ENCODE assay signal across 21 mouse cellular contexts in the genomic region with DNA sequence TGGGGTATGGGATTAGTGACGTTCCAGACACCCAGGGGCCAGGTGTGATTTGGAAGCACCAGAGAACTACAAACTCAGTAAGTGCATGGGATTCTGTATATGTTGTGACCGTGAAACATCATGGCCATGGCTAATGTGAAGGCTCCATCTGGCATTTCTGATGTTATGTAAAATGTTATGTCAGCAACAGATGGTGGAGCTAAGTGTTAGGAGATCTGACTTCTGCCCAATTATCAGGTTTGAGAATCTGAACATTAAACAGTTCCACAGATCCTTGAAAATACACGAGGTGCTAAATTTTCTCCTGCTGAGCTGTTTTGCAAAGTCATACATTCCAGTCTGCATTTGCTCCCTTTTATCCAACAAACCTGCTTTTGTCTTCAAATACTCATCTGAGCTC.
DNase-seq lines count a peak whose midpoint lies in the region; ATAC-seq and TF ChIP-seq lines count a peak whose summit lies in the region.
"Had no signal": no experiment of that assay in that cellular context is flagged by ENCODE, and none has a peak within 500 bp of the region (broad histone marks: within the 10 kb centered on the region; RNA-seq: fewer than 3 reads in every experiment).

No protein-coding gene starts in this region.

- no peak overlapping the region for H3K9ac ChIP-seq in forebrain, postnatal 0 days
- H3K9ac ChIP-seq: kidney, embryonic 15.5 days; limb, embryonic 15.5 days; midbrain, embryonic 12.5 days; neural tube, embryonic 12.5 days; stomach, embryonic 15.5 days had no signal

- H3K27ac ChIP-seq in forebrain, postnatal 0 days (ENCODE audit: low read depth, low read length), result no peak overlapping the region
- H3K27ac ChIP-seq: heart, embryonic 10.5 days; hindbrain, postnatal 0 days; kidney, embryonic 15.5 days; limb, embryonic 15.5 days; midbrain, embryonic 12.5 days; neural tube, embryonic 12.5 days; stomach, embryonic 15.5 days had no signal

- no peaks in the 10 kb centered on the region for H3K36me3 ChIP-seq in forebrain, postnatal 0 days (ENCODE audit: insufficient read depth)
- H3K36me3 ChIP-seq: heart, embryonic 10.5 days; hindbrain, embryonic 10.5 days; kidney, embryonic 15.5 days; limb, embryonic 15.5 days; midbrain, embryonic 12.5 days; neural tube, embryonic 12.5 days; stomach, embryonic 15.5 days had no signal

- TF ChIP-seq CTCF in forebrain, postnatal 0 days (IDR thresholded peaks at IDR 0.05; ENCODE audit: low read depth), result no peak

- no peaks in the 10 kb centered on the region; the same call in 1 of the 2 replicates for H3K27me3 ChIP-seq in forebrain, postnatal 0 days (ENCODE audit: insufficient read depth, low read length)
- H3K27me3 ChIP-seq: neural tube, embryonic 12.5 days; stomach, embryonic 15.5 days had no signal

- 60% methylated on average over 3 of the region's 3 CpGs for WGBS in forebrain, postnatal 0 days

- no peak overlapping the region for H3K4me3 ChIP-seq in forebrain, postnatal 0 days (ENCODE audit: low read depth, low read length)
- H3K4me3 ChIP-seq: heart, embryonic 10.5 days; hindbrain, embryonic 10.5 days; kidney, embryonic 15.5 days; limb, embryonic 15.5 days; midbrain, embryonic 12.5 days; neural tube, embryonic 12.5 days; stomach, embryonic 15.5 days had no signal

- no peaks in the 10 kb centered on the region for H3K9me3 ChIP-seq in forebrain, postnatal 0 days (ENCODE audit: low read length)
- H3K9me3 ChIP-seq: heart, embryonic 10.5 days; hindbrain, embryonic 10.5 days; kidney, embryonic 15.5 days; limb, embryonic 15.5 days; midbrain, embryonic 12.5 days; neural tube, embryonic 12.5 days; stomach, embryonic 15.5 days had no signal

- peak; percentile 55 for ATAC-seq in forebrain, postnatal 0 days
- ATAC-seq: hindbrain, postnatal 0 days; intestine, postnatal 0 days; lung, postnatal 0 days had no signal

- peak; percentile 20 to 68 for DNase-seq in frontal cortex, adult 2 months (ENCODE audit: extremely low spot score in 1 of 2, low spot score in 1 of 2)
- no peak for DNase-seq in frontal cortex, postnatal 10 days (ENCODE audit: low spot score in 2 of 2)
- peak; percentile 13 to 32 for DNase-seq in right cerebral cortex, adult 2 months (ENCODE audit: low spot score in 2 of 2)
- no peak for DNase-seq in right cerebral cortex, postnatal 14 days
- DNase-seq in forebrain, postnatal 0 days, result peak; percentile 44
- DNase-seq in telencephalon, adult 2 months (ENCODE audit: low read depth, low spot score), result peak; percentile 64
- no peak for DNase-seq in urinary bladder, adult 18-20 months (ENCODE audit: low spot score in 2 of 2)
- no peak for DNase-seq in thymus, postnatal 4 days
- DNase-seq: cerebellum, postnatal 14 days; embryo, embryonic 11 days; kidney, postnatal 4 days had no signal

- no peak overlapping the region for H3K4me2 ChIP-seq in forebrain, postnatal 0 days (ENCODE audit: low read depth)
- H3K4me2 ChIP-seq: kidney, embryonic 15.5 days; limb, embryonic 15.5 days; midbrain, embryonic 12.5 days; neural tube, embryonic 12.5 days; stomach, embryonic 15.5 days had no signal

- H3K4me1 ChIP-seq in forebrain, postnatal 0 days (ENCODE audit: insufficient read depth), result no peaks in the 10 kb centered on the region
- H3K4me1 ChIP-seq: heart, embryonic 10.5 days; kidney, embryonic 15.5 days; limb, embryonic 15.5 days; stomach, embryonic 15.5 days had no signal

Comparison
In these comparisons a context has a peak if more than half of its experiments do, and no peak if none do; other contexts are left out.
1. DNase-seq: peak in frontal cortex, adult 2 months (2 of 2), right cerebral cortex, adult 2 months (2 of 2), forebrain, postnatal 0 days (single experiment) and telencephalon, adult 2 months (single experiment); none in frontal cortex, postnatal 10 days (0 of 2), right cerebral cortex, postnatal 14 days (single experiment), urinary bladder, adult 18-20 months (0 of 2) and thymus, postnatal 4 days (single experiment).